Mouse (Mus musculus) liver, embryonic 13.5 days (tissue): ENCODE data around the gene B130006D01Rik. TPM values are rescaled to one million over a fixed set of nuclear protein-coding genes. Genes with fewer than 3 reads are reported as not detected.

ENCODE experiments used
- ATAC-seq: fragments of 200-750 bp; cut with Nextera tagmentation; 2 replicates; pipeline ENCODE4 v1.8.0; 2017; ENCODE audit warnings: low read depth, mild to moderate bottlenecking, moderate number of reproducible peaks, moderate library complexity
- DNase-seq: peaks from one replicate; pipeline ENCODE4 v3.0.0; 2022
- H3K27ac ChIP-seq: fragments of 300-500 bp; sonication (generic); 2 replicates; pipeline ENCODE4 v1.5.1; 2015; ENCODE audit warnings: moderate library complexity, mild to moderate bottlenecking, inconsistent platforms
- H3K27me3 ChIP-seq: fragments of 300-500 bp; sonication (generic); 2 replicates; pipeline ENCODE4 v1.6.1; 2015; ENCODE audit warnings: mild to moderate bottlenecking, inconsistent platforms
- H3K36me3 ChIP-seq: fragments of 300-500 bp; sonication (generic); 2 replicates; pipeline ENCODE4 v1.6.1; 2015; ENCODE audit warnings: mild to moderate bottlenecking, inconsistent platforms
- H3K4me1 ChIP-seq: fragments of 300-500 bp; sonication (generic); replicated peaks from 2 replicates; pipeline ENCODE4 v1.6.1; 2015; ENCODE audit warnings: inconsistent platforms
- H3K4me2 ChIP-seq: fragments of 300-500 bp; sonication (generic); 2 replicates; pipeline ENCODE4 v1.6.1; 2015; ENCODE audit warnings: inconsistent platforms, mild to moderate bottlenecking, moderate library complexity
- H3K4me3 ChIP-seq: fragments of 300-500 bp; sonication (generic); replicated peaks from 2 replicates; pipeline ENCODE4 v1.5.1; 2015; ENCODE audit warnings: mild to moderate bottlenecking, inconsistent platforms
- H3K9ac ChIP-seq: fragments of 300-500 bp; sonication (generic); 2 replicates; pipeline ENCODE4 v1.6.1; 2015; ENCODE audit warnings: mild to moderate bottlenecking, inconsistent platforms
- H3K9me3 ChIP-seq: fragments of 300-500 bp; sonication (generic); replicated peaks from 2 replicates; pipeline ENCODE4 v1.6.1; 2016; ENCODE audit warnings: inconsistent platforms
- WGBS: fragments of 180-500 bp; shearing (Covaris S2); methylation state at CpG from one replicate; pipeline ENCODE4 v1.1.7; 2015; ENCODE audit not compliant: insufficient replicate concordance; 5-methylcytosine and 5-hydroxymethylcytosine counted together
- polyA plus RNA-seq: library from polyadenylated mRNA; unstranded; fragments of >200 nt; fragmentation: Nextera tagmentation; extraction: Ambion mirVana; gene quantifications from 2 replicates; pipeline ENCODE4 v1.2.1, GENCODE M21; 2015

B130006D01Rik gene
- polyA plus RNA-seq, 1 experiment from 2014 or later: 0.44 TPM

DNA sequence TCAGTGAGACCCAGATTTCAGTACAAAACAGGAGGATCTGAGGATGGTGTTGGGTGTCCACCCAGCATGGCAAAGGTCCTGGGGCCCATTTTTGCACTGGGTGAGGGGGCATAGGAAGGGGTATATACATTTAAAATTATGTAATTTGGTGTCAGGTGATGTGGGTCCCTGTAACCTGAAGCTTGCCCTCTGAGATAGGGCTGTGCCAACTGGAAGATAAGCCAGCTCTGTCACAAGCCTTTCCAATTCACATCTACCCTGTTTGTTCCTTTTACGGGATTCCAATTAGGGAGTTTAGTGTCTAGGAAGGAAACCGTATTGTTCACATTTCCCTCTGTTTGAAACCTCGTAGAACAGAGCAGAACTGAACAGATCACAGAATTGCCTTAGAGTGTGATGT is 49.9 kb downstream of the B130006D01Rik start:
- DNase-seq: no peak

More for the DNA sequence above, 49.9 kb downstream of the B130006D01Rik start:
- peaks cover 12% of the 10 kb centered on the region for H3K36me3 ChIP-seq
- no peaks in the 10 kb centered on the region for H3K27me3 ChIP-seq
- H3K4me3 ChIP-seq: no peak overlapping the region
- H3K4me2 ChIP-seq: no peak overlapping the region
- ATAC-seq: no peak
- H3K9ac ChIP-seq: no peak overlapping the region
- no peaks in the 10 kb centered on the region for H3K9me3 ChIP-seq
- H3K27ac ChIP-seq: peak overlapping the region; percentile 54; the same call in 1 of the 2 replicates
- WGBS: 86% methylated on average over 3 of the region's 3 CpGs
- H3K4me1 ChIP-seq: peaks cover 43% of the 10 kb centered on the region

Other genes starting within 250 kb of the B130006D01Rik start
- 0.07 TPM in 1 of 2 replicates, not detected in the other for gene Nxph3, start 209.0 kb upstream of the B130006D01Rik start, polyA plus RNA-seq
- 1.8 and 2.7 TPM in 2 replicates for gene Ngfr, start 135.9 kb upstream of the B130006D01Rik start, polyA plus RNA-seq
- gene Phb, start 56.6 kb upstream of the B130006D01Rik start, polyA plus RNA-seq: 184 and 209 TPM in 2 replicates
- 5.9 and 6.3 TPM in 2 replicates for gene Zfp652, start 10.9 kb upstream of the B130006D01Rik start, polyA plus RNA-seq
- gene Phospho1, start 100.9 kb downstream of the B130006D01Rik start, polyA plus RNA-seq: 5.2 and 6.2 TPM in 2 replicates
- gene Gngt2, start 113.6 kb downstream of the B130006D01Rik start, polyA plus RNA-seq: 13.8 and 15.3 TPM in 2 replicates
- gene Abi3, start 118.9 kb downstream of the B130006D01Rik start, polyA plus RNA-seq: 5.8 and 6.3 TPM in 2 replicates
- gene B4galnt2, start 191.3 kb downstream of the B130006D01Rik start, polyA plus RNA-seq: 0.13 and 0.27 TPM in 2 replicates